Mouse (Mus musculus) stomach, postnatal 0 days (tissue): ENCODE data around the gene Phldb2. TPM values are rescaled to one million over a fixed set of nuclear protein-coding genes. Genes with fewer than 3 reads are reported as not detected.

Experiments used
- ATAC-seq: fragments of 200-750 bp; cut with Nextera tagmentation; 2 replicates; pipeline ENCODE4 v1.8.0; 2017; ENCODE audit not compliant: low FRiP score, low TSS enrichment
- DNase-seq: peaks from one replicate; pipeline ENCODE4 v3.0.0-alpha.2; 2016; ENCODE audit warnings: low spot score
- H3K27ac ChIP-seq: fragments of 300-500 bp; sonication (generic); replicated peaks from 2 replicates; pipeline ENCODE4 v1.5.1; 2014; ENCODE audit warnings: mild to moderate bottlenecking, control low read depth
- H3K27me3 ChIP-seq: fragments of 300-500 bp; sonication (generic); 2 replicates; pipeline ENCODE4 v1.6.1; 2014; ENCODE audit warnings: low read length; ENCODE audit not compliant: control insufficient read depth, insufficient read depth
- H3K36me3 ChIP-seq: fragments of 300-500 bp; sonication (generic); 2 replicates; pipeline ENCODE4 v1.6.1; 2014; ENCODE audit warnings: low read length, mixed read lengths; ENCODE audit not compliant: control insufficient read depth, insufficient read depth
- H3K4me1 ChIP-seq: fragments of 300-500 bp; sonication (generic); replicated peaks from 2 replicates; pipeline ENCODE4 v1.6.1; 2014; ENCODE audit warnings: antibody characterized with exemption; ENCODE audit not compliant: control insufficient read depth, insufficient read depth
- H3K4me2 ChIP-seq: fragments of 300-500 bp; sonication (generic); replicated peaks from 2 replicates; pipeline ENCODE4 v1.6.1; 2014; ENCODE audit warnings: low read depth, mild to moderate bottlenecking, control low read depth, moderate library complexity
- H3K4me3 ChIP-seq: fragments of 300-500 bp; sonication (generic); 2 replicates; pipeline ENCODE4 v1.5.1; 2014; ENCODE audit warnings: low read depth, low read length, control low read depth
- H3K9ac ChIP-seq: fragments of 300-500 bp; sonication (generic); 2 replicates; pipeline ENCODE4 v1.6.1; 2014; ENCODE audit warnings: mild to moderate bottlenecking, low read length, control low read depth, mixed read lengths
- H3K9me3 ChIP-seq: fragments of 300-500 bp; sonication (generic); 2 replicates; pipeline ENCODE4 v1.6.1; 2016; ENCODE audit warnings: low read length; ENCODE audit not compliant: control insufficient read depth
- CTCF ChIP-seq: IDR thresholded peaks from 2 replicates; pipeline ENCODE4 v1.5.1; 2016; ENCODE audit warnings: antibody characterized with exemption, low read depth, mild to moderate bottlenecking, moderate library complexity
- EP300 ChIP-seq: optimal IDR thresholded peaks from 2 replicates; pipeline ENCODE3; 2016; ENCODE audit warnings: antibody characterized with exemption
- WGBS: fragments of 180-500 bp; shearing (Covaris S2); extraction: QIAGEN DNeasy Blood & Tissue Kit; methylation state at CpG from one replicate; pipeline ENCODE4 v1.1.7; 2014; 5-methylcytosine and 5-hydroxymethylcytosine counted together
- polyA plus RNA-seq: library from polyadenylated mRNA; unstranded; fragments of >200 nt; fragmentation: Nextera tagmentation; extraction: Ambion mirVana; gene quantifications from 2 replicates; pipeline ENCODE4 v1.2.1, GENCODE M21; 2015

The Phldb2 gene
- polyA plus RNA-seq, 1 experiment from 2014 or later: 13.2 TPM

- Histone ChIP-seq H3K4me3 (no peak overlapping the region), H3K4me2 (no peak overlapping the region), H3K4me1 (no peaks in the 10 kb centered on the region), H3K36me3 (no peaks in the 10 kb centered on the region), H3K27ac (no peak overlapping the region), H3K27me3 (no peaks in the 10 kb centered on the region), H3K9ac (no peak overlapping the region), H3K9me3 (no peaks in the 10 kb centered on the region)
- ATAC-seq (no peak), DNase-seq (no peak)
- no peak for TF ChIP-seq EP300
- TF ChIP-seq CTCF: no peak
- 71% methylated on average over 5 of the region's 5 CpGs for WGBS
Observed at GRCm38 (mm10) chr16:45714489-45715150, 238.8 kb downstream of the Phldb2 start.

DNA sequence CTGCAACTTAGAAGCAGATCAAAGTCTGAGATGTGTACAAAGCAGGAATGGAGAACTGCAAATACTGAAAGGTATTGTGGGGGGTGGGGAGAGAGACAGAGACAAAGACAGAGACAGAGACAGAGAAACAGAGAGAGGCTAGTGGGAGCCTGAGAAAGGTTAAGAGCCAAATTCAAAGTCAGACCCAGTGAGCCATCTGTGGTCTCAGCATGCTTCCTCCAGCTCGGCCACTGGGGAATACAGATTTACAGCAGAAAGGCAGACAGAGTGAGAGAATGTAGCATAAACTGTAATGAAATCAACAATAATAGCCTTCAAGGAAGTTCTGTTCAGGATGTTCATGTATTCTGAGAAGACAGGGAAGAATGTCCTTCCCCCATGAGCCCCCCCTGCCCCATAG, 239.5 kb downstream of the Phldb2 start:
- no peak for TF ChIP-seq CTCF
- TF ChIP-seq EP300: no peak
- no peaks in the 10 kb centered on the region for H3K36me3 ChIP-seq
- no peak overlapping the region for H3K4me3 ChIP-seq
- H3K27me3 ChIP-seq: no peaks in the 10 kb centered on the region
- no peak for ATAC-seq
- DNase-seq: no peak
- no peaks in the 10 kb centered on the region for H3K9me3 ChIP-seq
- H3K27ac ChIP-seq: no peak overlapping the region
- no peak overlapping the region for H3K4me2 ChIP-seq
- no peak overlapping the region for H3K9ac ChIP-seq
- WGBS: 58% methylated on average over 1 of the region's 1 CpGs
- H3K4me1 ChIP-seq: no peaks in the 10 kb centered on the region

DNA sequence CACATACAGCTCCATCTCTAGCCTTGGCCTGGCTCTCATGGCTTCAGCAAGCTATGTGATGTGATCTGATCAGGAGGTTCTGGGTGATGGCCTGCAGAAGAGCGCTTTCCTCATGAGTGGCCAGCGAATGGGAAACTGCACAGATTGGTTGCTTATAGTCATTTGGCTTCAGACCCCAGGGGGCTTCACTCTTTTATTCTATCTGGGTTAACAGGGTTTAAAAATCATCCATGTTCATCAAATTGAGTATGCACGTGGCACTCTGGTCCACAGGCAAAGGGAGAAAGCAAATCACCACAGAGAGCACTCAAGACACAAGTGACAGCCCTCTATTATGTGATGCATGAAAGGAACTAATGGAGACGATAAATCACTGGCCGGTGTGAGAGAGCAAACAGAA, 240.1 kb downstream of the Phldb2 start:
- H3K36me3 ChIP-seq: no peaks in the 10 kb centered on the region
- H3K4me3 ChIP-seq: no peak overlapping the region
- 83% methylated on average over 4 of the region's 5 CpGs for WGBS
- H3K9ac ChIP-seq: no peak overlapping the region
- TF ChIP-seq EP300 (no peak), CTCF (no peak)
- no peak overlapping the region for H3K4me2 ChIP-seq
- no peak overlapping the region for H3K27ac ChIP-seq
- H3K27me3 ChIP-seq: no peaks in the 10 kb centered on the region
- no peaks in the 10 kb centered on the region for H3K4me1 ChIP-seq
- no peak for DNase-seq
- no peaks in the 10 kb centered on the region for H3K9me3 ChIP-seq
- no peak for ATAC-seq

- no peak overlapping the region for H3K4me2 ChIP-seq
- ATAC-seq (no peak), DNase-seq (no peak)
- no peak overlapping the region for H3K9ac ChIP-seq
- H3K27ac ChIP-seq: no peak overlapping the region
- no peak overlapping the region for H3K4me3 ChIP-seq
- no peaks in the 10 kb centered on the region for H3K4me1 ChIP-seq
- no peaks in the 10 kb centered on the region for H3K27me3 ChIP-seq
- WGBS: 76% methylated on average over 7 of the region's 7 CpGs
- H3K36me3 ChIP-seq: no peaks in the 10 kb centered on the region
- no peaks in the 10 kb centered on the region for H3K9me3 ChIP-seq
- TF ChIP-seq EP300: no peak
- peak; percentile 67 for TF ChIP-seq CTCF
Observed at GRCm38 (mm10) chr16:45711263-45711662, 242.1 kb downstream of the Phldb2 start.

DNA sequence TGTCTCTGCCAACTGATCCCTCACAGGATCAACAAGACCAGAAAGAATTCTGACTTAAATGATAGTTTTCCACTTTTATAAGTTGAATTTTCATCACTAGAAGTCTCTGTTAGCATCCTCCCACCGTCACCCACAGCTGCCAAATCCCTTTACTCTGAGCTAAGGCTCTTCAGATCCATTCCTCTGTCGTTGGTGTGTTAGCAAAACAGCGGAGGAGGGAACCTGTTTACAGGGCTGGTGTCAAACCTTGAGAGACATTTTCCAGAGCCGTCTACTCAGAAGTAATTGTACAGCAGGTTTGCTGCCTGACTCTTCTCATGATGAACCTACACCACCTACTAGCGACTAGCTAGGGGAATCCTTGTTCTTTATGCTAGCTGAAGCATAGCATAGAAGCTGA, 254.1 kb downstream of the Phldb2 start:
- Histone ChIP-seq H3K4me2 (no peak overlapping the region), H3K36me3 (no peaks in the 10 kb centered on the region), H3K27me3 (no peaks in the 10 kb centered on the region), H3K4me1 (no peaks in the 10 kb centered on the region), H3K9me3 (no peaks in the 10 kb centered on the region), H3K27ac (no peak overlapping the region), H3K9ac (no peak overlapping the region), H3K4me3 (no peak overlapping the region)
- 53% methylated on average over 5 of the region's 5 CpGs for WGBS
- ATAC-seq: no peak
- DNase-seq: no peak
- no peak for TF ChIP-seq CTCF
- no peak for TF ChIP-seq EP300

- H3K4me2 ChIP-seq: no peak overlapping the region
- no peak overlapping the region for H3K9ac ChIP-seq
- H3K4me3 ChIP-seq: no peak overlapping the region
- no peaks in the 10 kb centered on the region for H3K36me3 ChIP-seq
- DNase-seq (no peak), ATAC-seq (no peak)
- no peaks in the 10 kb centered on the region for H3K4me1 ChIP-seq
- no peaks in the 10 kb centered on the region for H3K9me3 ChIP-seq
- WGBS: 65% methylated on average over 6 of the region's 6 CpGs
- TF ChIP-seq CTCF (no peak), EP300 (no peak)
- no peaks in the 10 kb centered on the region for H3K27me3 ChIP-seq
- H3K27ac ChIP-seq: no peak overlapping the region
Observed at GRCm38 (mm10) chr16:45697996-45698395, 255.4 kb downstream of the Phldb2 start.

Other genes starting within 250 kb of the Phldb2 start
- gene Tagln3, start 229.0 kb downstream of the Phldb2 start, polyA plus RNA-seq: 11.1 and 11.2 TPM in 2 replicates
- 19.8 and 21.6 TPM in 2 replicates for gene Abhd10, start 210.6 kb downstream of the Phldb2 start, polyA plus RNA-seq
- gene Plcxd2, start 56.6 kb upstream of the Phldb2 start, polyA plus RNA-seq: 2.2 and 2.4 TPM in 2 replicates
- 0.07 TPM in 2 replicates for gene Cd96, start 166.7 kb upstream of the Phldb2 start, polyA plus RNA-seq
- gene Gm4737, start 201.5 kb upstream of the Phldb2 start, polyA plus RNA-seq: 1.3 and 2.0 TPM in 2 replicates